Mouse (Mus musculus) testis, adult 2 months (tissue): ENCODE results near the gene Pcdh7. TPM values are rescaled to one million over a fixed set of nuclear protein-coding genes. Genes with fewer than 3 reads are reported as not detected.

ENCODE experiments used
- H3K27ac ChIP-seq: fragments of 200-500 bp; 2 replicates; pipeline ENCODE4 v1.5.1; 2012; ENCODE audit warnings: low read depth, low read length; ENCODE audit not compliant: control insufficient read depth, insufficient read depth
- H3K27me3 ChIP-seq: fragments of 200-500 bp; 2 replicates; pipeline ENCODE4 v1.6.1; 2012; ENCODE audit warnings: mild to moderate bottlenecking, low read length, moderate library complexity; ENCODE audit not compliant: control insufficient read depth, insufficient read depth
- H3K36me3 ChIP-seq: fragments of 200-500 bp; 2 replicates; pipeline ENCODE4 v1.6.1; 2012; ENCODE audit warnings: mild to moderate bottlenecking, low read length; ENCODE audit not compliant: control insufficient read depth, insufficient read depth
- H3K4me1 ChIP-seq: fragments of 200-500 bp; 2 replicates; pipeline ENCODE4 v1.6.1; 2012; ENCODE audit warnings: low read length; ENCODE audit not compliant: control insufficient read depth, insufficient read depth
- H3K4me3 ChIP-seq: fragments of 200-500 bp; 2 replicates; pipeline ENCODE4 v1.5.1; 2012; ENCODE audit warnings: low read depth, mild to moderate bottlenecking, low read length, moderate library complexity, mixed read lengths; ENCODE audit not compliant: control insufficient read depth
- CTCF ChIP-seq: fragments of 200-500 bp; IDR thresholded peaks from 2 replicates; pipeline ENCODE4 v1.5.1; 2012; ENCODE audit warnings: low read depth, mild to moderate bottlenecking, inconsistent platforms, low read length, moderate library complexity; ENCODE audit not compliant: control insufficient read depth, insufficient read depth, insufficient replicate concordance
- POLR2A ChIP-seq: fragments of 200-500 bp; IDR thresholded peaks from 2 replicates; pipeline ENCODE4 v1.6.1; 2012; ENCODE audit warnings: low read depth, mild to moderate bottlenecking, inconsistent platforms, low read length, moderate library complexity; ENCODE audit not compliant: control insufficient read depth
- polyA plus RNA-seq: library from polyadenylated mRNA; depleted of rRNA; stranded (reverse); fragments of >200 nt; gene quantifications from 2 replicates; pipeline ENCODE4 v1.2.3, GENCODE M21; 2012

Gene Pcdh7
- polyA plus RNA-seq, 1 experiment = 0.58 TPM

- no peak for TF ChIP-seq CTCF
- no peak for TF ChIP-seq POLR2A
- Histone ChIP-seq H3K36me3 (no peaks in the 10 kb centered on the region), H3K4me3 (no peak overlapping the region), H3K27ac (no peak overlapping the region), H3K27me3 (no peaks in the 10 kb centered on the region), H3K4me1 (no peaks in the 10 kb centered on the region)
These were observed 246.0 kb downstream of the Pcdh7 start for GRCm38 (mm10) chr5:57963792-57964191.

DNA sequence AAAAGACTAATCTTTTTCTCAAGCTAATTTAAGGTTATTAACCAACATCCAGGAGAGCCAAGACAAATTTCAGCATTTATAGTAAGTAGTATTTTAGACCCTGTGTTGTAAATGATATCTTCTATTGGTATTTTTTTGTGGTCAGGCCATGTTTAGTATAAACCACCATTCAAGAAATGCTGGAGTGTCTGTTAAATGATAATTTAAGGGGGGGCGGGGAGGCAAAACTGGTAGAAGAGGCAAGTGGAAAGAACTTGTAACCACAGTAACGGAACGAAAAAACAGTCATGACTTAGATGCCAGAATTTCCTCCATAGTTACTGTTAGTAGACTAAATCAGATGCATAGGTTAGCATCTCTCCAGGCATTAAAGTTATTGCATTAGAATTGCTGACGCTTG lies 246.4 kb downstream of the Pcdh7 start:
- no peaks in the 10 kb centered on the region for H3K4me1 ChIP-seq
- TF ChIP-seq CTCF = no peak
- no peak for TF ChIP-seq POLR2A

DNA sequence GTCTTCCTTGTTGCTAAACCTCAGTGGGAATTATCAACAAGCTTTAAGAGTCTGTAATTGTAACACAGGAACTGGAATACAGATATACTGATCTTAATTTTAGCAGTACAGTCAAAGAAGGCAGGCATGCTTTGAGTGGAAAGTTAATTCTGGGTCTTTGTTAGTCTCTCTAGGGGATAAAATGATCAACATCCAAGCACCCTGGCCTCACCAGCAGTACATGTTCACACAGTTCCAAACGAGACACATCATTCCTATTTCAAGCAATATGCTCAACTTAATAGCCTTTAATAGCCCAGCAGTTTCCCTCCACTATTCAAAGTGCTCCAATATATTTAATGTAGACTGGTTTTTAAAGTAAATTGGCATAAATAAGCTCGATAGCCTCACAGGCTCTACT lies 275.8 kb downstream of the Pcdh7 start:
- Histone ChIP-seq H3K4me3 (no peak overlapping the region), H3K4me1 (no peaks in the 10 kb centered on the region), H3K36me3 (no peaks in the 10 kb centered on the region), H3K27ac (no peak overlapping the region), H3K27me3 (no peaks in the 10 kb centered on the region)
- TF ChIP-seq CTCF (no peak), POLR2A (no peak)

More for the DNA sequence above, 246.4 kb downstream of the Pcdh7 start:
- Histone ChIP-seq H3K36me3 (no peaks in the 10 kb centered on the region), H3K4me3 (no peak overlapping the region), H3K27ac (no peak overlapping the region), H3K27me3 (no peaks in the 10 kb centered on the region)

- TF ChIP-seq CTCF = no peak
- no peak for TF ChIP-seq POLR2A
- H3K36me3 ChIP-seq = no peaks in the 10 kb centered on the region
- no peak overlapping the region for H3K4me3 ChIP-seq
These were observed 303.6 kb downstream of the Pcdh7 start for GRCm38 (mm10) chr5:58021331-58021730.

GRCm38 (mm10) chr5:58025123-58025522 lies 307.4 kb downstream of the Pcdh7 start:
- Histone ChIP-seq H3K36me3 (no peaks in the 10 kb centered on the region), H3K27ac (no peak overlapping the region), H3K27me3 (no peaks in the 10 kb centered on the region), H3K4me1 (no peaks in the 10 kb centered on the region), H3K4me3 (no peak overlapping the region)
- TF ChIP-seq POLR2A (no peak), CTCF (no peak)

More at GRCm38 (mm10) chr5:58021331-58021730, 303.6 kb downstream of the Pcdh7 start:
- Histone ChIP-seq H3K27me3 (no peaks in the 10 kb centered on the region), H3K4me1 (no peaks in the 10 kb centered on the region), H3K27ac (no peak overlapping the region)

GRCm38 (mm10) chr5:58025759-58026158 lies 308.0 kb downstream of the Pcdh7 start:
- TF ChIP-seq CTCF = no peak
- TF ChIP-seq POLR2A = no peak
- H3K4me1 ChIP-seq = no peaks in the 10 kb centered on the region
- H3K27ac ChIP-seq = no peak overlapping the region
- no peaks in the 10 kb centered on the region for H3K27me3 ChIP-seq
- no peak overlapping the region for H3K4me3 ChIP-seq
- H3K36me3 ChIP-seq = no peaks in the 10 kb centered on the region

GRCm38 (mm10) chr5:58039875-58040274 lies 322.1 kb downstream of the Pcdh7 start:
- no peak overlapping the region for H3K27ac ChIP-seq
- H3K36me3 ChIP-seq = no peaks in the 10 kb centered on the region
- H3K27me3 ChIP-seq = no peaks in the 10 kb centered on the region
- no peaks in the 10 kb centered on the region for H3K4me1 ChIP-seq
- TF ChIP-seq POLR2A (no peak), CTCF (no peak)
- no peak overlapping the region for H3K4me3 ChIP-seq

DNA sequence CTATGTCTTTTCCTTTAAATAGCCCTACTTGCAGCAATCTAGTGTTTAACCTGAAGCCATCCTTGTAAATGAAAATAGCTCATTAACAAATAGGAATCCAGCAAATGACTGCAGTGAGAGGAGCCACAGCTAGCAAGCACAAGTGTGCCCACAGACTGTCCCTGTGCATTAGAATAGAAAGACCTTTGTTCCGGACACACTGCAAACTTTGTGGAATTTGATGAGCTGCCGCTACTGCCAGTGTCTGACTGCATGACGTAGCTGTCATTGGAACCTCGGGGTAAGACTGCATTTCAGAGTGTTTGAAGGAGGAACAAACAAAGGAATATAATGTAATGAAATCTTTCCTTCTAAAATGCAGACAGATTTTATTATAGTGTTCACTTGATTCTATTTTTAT lies 326.4 kb downstream of the Pcdh7 start:
- no peaks in the 10 kb centered on the region for H3K27me3 ChIP-seq
- no peak overlapping the region for H3K27ac ChIP-seq
- H3K36me3 ChIP-seq = no peaks in the 10 kb centered on the region
- no peak for TF ChIP-seq CTCF
- TF ChIP-seq POLR2A = no peak
- no peak overlapping the region for H3K4me3 ChIP-seq
- no peaks in the 10 kb centered on the region for H3K4me1 ChIP-seq
